Mouse (Mus musculus) G1E (cell line): ENCODE measurements around the gene Slx1b.

Experiments
- CTCF ChIP-seq: IDR thresholded peaks from 2 replicates; pipeline ENCODE4 v1.5.1; 2012; ENCODE audit warnings: low read depth, low read length, inconsistent platforms, mixed read lengths
- GATA1 ChIP-seq: IDR thresholded peaks from 2 replicates; pipeline ENCODE4 v1.6.1; 2012; ENCODE audit warnings: borderline replicate concordance, low read length, inconsistent platforms, mixed read lengths

DNA sequence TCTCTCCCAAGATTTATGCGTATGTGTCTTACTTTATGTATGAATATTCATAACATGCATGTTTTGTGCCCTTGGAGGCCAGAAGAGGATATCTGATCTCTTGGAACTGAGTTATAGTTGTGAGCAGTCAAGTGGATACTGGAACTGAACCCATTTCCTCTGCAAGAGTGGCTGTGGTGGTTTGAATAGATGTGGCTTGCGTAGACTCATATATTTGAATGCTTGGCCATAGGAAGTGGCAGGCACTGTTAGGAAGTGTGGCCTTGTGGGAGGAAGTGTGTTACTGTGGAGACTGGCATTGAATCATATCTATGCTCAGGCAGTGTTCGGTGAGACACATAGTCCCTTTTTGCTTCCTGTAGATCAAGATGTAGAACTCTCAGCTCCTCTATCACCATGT is 39.9 kb downstream of the Slx1b start:
- TF ChIP-seq CTCF (no peak), GATA1 (no peak)
